In the genomic region with DNA sequence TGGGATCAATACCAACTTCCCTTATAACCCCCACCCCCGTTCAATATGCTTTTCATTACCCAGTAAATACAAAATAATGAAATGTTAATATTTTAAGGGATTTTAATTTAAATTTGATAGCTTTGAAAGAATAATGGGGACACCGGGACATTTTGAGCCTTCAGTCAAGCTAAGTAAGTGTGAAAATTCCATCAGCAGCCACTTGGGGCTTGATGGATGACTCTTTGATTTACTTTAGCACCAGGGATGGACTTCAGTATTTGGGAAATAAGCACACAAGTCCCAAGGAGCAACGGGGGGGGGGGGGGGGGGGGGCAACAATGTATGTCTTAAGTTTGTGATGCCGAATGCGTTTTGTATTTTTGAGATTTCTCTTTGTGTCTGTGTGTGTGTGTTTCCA, we compare ENCODE assay signal across 10 mouse cellular contexts. TPM values are rescaled to one million over a fixed set of nuclear protein-coding genes. Genes with fewer than 3 reads are reported as not detected.
DNase-seq lines count a peak whose midpoint lies in the region; ATAC-seq and TF ChIP-seq lines count a peak whose summit lies in the region.
"Had no signal": no experiment of that assay in that cellular context is flagged by ENCODE, and none has a peak within 500 bp of the region (broad histone marks: within the 10 kb centered on the region; RNA-seq: fewer than 3 reads in every experiment).

No protein-coding gene starts in this region.

- H3K27ac ChIP-seq in kidney, embryonic 14.5 days (ENCODE audit: low read depth, low read length): no peak overlapping the region
- H3K27ac ChIP-seq in limb, embryonic 14.5 days (replicated peaks; ENCODE audit: low read depth, low read length): no peak overlapping the region
- H3K27ac ChIP-seq: midbrain, embryonic 12.5 days had no signal

- H3K4me2 ChIP-seq in kidney, embryonic 14.5 days (replicated peaks; ENCODE audit: low read depth, low read length): peak overlapping the region; percentile 63; the same call in 1 of the 2 replicates
- peak overlapping the region; percentile 97; the same call in 1 of the 2 replicates for H3K4me2 ChIP-seq in limb, embryonic 14.5 days (replicated peaks; ENCODE audit: low read depth, low read length, severe bottlenecking)

- H3K27me3 ChIP-seq in kidney, embryonic 14.5 days (ENCODE audit: control insufficient read depth, insufficient read depth, low read length): peaks cover 4% of the 10 kb centered on the region
- H3K27me3 ChIP-seq in limb, embryonic 14.5 days (ENCODE audit: control insufficient read depth, insufficient read depth, low read length): peaks cover 25% of the 10 kb centered on the region

- DNase-seq in kidney, postnatal 14 days: no peak
- peak; percentile 31 for DNase-seq in Muller cell, postnatal 12 days (ENCODE audit: inconsistent ontology term)
- peak; percentile 42 for DNase-seq in brain, embryonic 14.5 days (ENCODE audit: low read depth)
- DNase-seq in limb, embryonic 14.5 days (ENCODE audit: low spot score): no peak
- DNase-seq in T-cell, adult 2 months (ENCODE audit: low spot score): no peak
- no peak for DNase-seq in urinary bladder, postnatal 36 days (ENCODE audit: low spot score in 2 of 2)

- WGBS in kidney, embryonic 14.5 days: 29% methylated on average over 5 of the region's 5 CpGs
- WGBS in limb, embryonic 14.5 days: 22% methylated on average over 5 of the region's 5 CpGs

- TF ChIP-seq POLR2A in brain, embryonic 14.5 days (IDR thresholded peaks at IDR 0.05; ENCODE audit: borderline replicate concordance, extremely low read depth, insufficient read depth, insufficient read length, poor library complexity, severe bottlenecking): no peak
- no peak for TF ChIP-seq POLR2A in limb, embryonic 14.5 days (IDR thresholded peaks at IDR 0.05; ENCODE audit: borderline replicate concordance, extremely low read depth, insufficient read depth, insufficient read length)

- H3K36me3 ChIP-seq in kidney, embryonic 14.5 days (ENCODE audit: control insufficient read depth, insufficient read depth, low read length): peaks cover 3% of the 10 kb centered on the region; the same call in 1 of the 2 replicates
- H3K36me3 ChIP-seq in limb, embryonic 14.5 days (ENCODE audit: control insufficient read depth, insufficient read depth, low read length): no peaks in the 10 kb centered on the region
- H3K36me3 ChIP-seq: G1E; midbrain, embryonic 12.5 days had no signal

- H3K9me3 ChIP-seq in kidney, embryonic 14.5 days (ENCODE audit: control insufficient read depth, low read length): no peaks in the 10 kb centered on the region
- H3K9me3 ChIP-seq in limb, embryonic 14.5 days (ENCODE audit: control insufficient read depth, low read length): no peaks in the 10 kb centered on the region
- H3K9me3 ChIP-seq: midbrain, embryonic 12.5 days had no signal

- H3K4me1 ChIP-seq in kidney, embryonic 14.5 days (ENCODE audit: control insufficient read depth, insufficient read depth, low read length): peaks cover 19% of the 10 kb centered on the region
- peaks cover 8% of the 10 kb centered on the region for H3K4me1 ChIP-seq in limb, embryonic 14.5 days (ENCODE audit: control insufficient read depth, insufficient read depth, low read length)

- ATAC-seq in kidney, embryonic 14.5 days (ENCODE audit: low FRiP score, low TSS enrichment): no peak
- ATAC-seq in limb, embryonic 14.5 days (ENCODE audit: low FRiP score, low read depth): no peak
- no peak for ATAC-seq in megakaryocyte progenitor cell, adult 5-6 weeks (replicated peaks; ENCODE audit: poor library complexity)

- TF ChIP-seq CTCF in brain, embryonic 14.5 days (IDR thresholded peaks at IDR 0.05; ENCODE audit: borderline replicate concordance, extremely low read depth, insufficient read depth, insufficient read length): no peak; the same call in 1 of the 2 replicates

- no peak overlapping the region for H3K9ac ChIP-seq in kidney, embryonic 14.5 days (ENCODE audit: low read depth, low read length)
- H3K9ac ChIP-seq in limb, embryonic 14.5 days (ENCODE audit: low read depth, low read length, severe bottlenecking): no peak overlapping the region
- H3K9ac ChIP-seq: midbrain, embryonic 12.5 days had no signal

- H3K4me3 ChIP-seq in kidney, embryonic 14.5 days (ENCODE audit: low read length): peak overlapping the region; percentile 64; the same call in 1 of the 2 replicates
- peak overlapping the region; percentile 74 for H3K4me3 ChIP-seq in limb, embryonic 14.5 days (replicated peaks; ENCODE audit: low read length)

RNA-seq across cellular contexts. Expression of gene Kitl, which starts 3.1 kb away (rescaled TPM):
- polyA plus RNA-seq in kidney, embryonic 14.5 days (2014; fragmentation: Nextera tagmentation; extraction: Ambion mirVana): 16.7 and 35.2 TPM in 2 replicates
- polyA plus RNA-seq in brain, embryonic 14.5 days (2012; rRNA removed): 21.3 and 26.7 TPM in 2 replicates
- polyA plus RNA-seq in limb, embryonic 14.5 days (2012; rRNA removed): 13.8 and 16.3 TPM in 2 replicates
- polyA plus RNA-seq in limb, embryonic 14.5 days (2014; fragmentation: Nextera tagmentation; extraction: Ambion mirVana): 35.0 and 38.4 TPM in 2 replicates
- 0.17 TPM in 1 of 2 replicates, not detected in the other for total RNA-seq in megakaryocyte progenitor cell, adult 5-6 weeks (2015)
- total RNA-seq in megakaryocyte progenitor cell, adult 5-6 weeks (2017): 0.10 TPM in 1 of 2 replicates, not detected in the other
- polyA plus RNA-seq: G1E had no signal

Comparison
In these comparisons a context has a peak if more than half of its experiments do, and no peak if none do; other contexts are left out.
1. DNase-seq: peak in Muller cell, postnatal 12 days (single experiment) and brain, embryonic 14.5 days (single experiment); none in kidney, postnatal 14 days (single experiment), limb, embryonic 14.5 days (single experiment), T-cell, adult 2 months (single experiment) and urinary bladder, postnatal 36 days (0 of 2).